Mouse (Mus musculus) skeletal muscle tissue, adult 2 months (tissue): ENCODE measurements around the gene Il33.
"Not testable (repeated sequence)": the region's sequence is repeated elsewhere in the genome, so short reads cannot be mapped to it uniquely, and the experiment has no call there.

Experiments
- DNase-seq: peaks from one replicate; pipeline ENCODE4 v3.0.0-alpha.2; 2012; ENCODE audit warnings: low read depth, low spot score

Il33 gene

DNA sequence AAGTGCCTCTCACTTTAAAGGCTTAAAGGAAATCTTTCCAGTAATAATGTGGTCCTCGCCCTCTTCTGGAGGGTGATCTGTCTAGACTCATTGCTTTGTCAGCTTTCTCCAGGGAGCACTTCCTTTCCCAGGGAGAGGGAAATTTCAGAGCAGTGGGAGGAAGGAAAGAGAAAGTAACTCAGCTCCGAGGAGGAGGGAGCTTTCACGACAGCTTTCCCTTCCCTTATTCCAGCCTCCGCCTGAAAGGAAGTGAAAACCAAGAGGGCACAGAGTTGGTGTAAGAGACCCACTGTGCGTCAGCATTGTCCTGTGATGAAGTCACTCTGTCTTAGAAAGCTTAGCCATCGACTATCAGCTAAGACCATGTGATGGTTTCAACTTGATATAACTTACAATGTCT lies 15.3 kb downstream of the Il33 start:
- no peak for DNase-seq

DNA sequence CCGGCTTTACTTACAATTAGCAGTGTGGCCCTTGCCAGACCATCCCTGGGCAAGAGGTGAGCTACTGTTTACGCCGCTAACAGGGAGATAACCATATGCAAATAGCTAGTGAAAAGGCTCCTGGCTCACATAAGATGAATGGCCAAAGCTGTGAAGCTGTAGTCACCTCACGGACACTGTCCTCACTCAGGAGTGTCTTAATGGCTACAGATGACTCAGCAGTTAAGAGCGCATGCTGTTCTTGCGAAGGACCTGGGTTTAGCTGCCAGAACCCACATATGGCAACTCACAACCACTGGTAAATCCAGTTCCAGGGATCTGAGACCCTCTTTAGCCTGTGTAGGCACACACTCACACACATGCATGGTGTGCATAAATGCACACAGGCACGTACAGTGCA lies 16.3 kb downstream of the Il33 start:
- no peak for DNase-seq

DNA sequence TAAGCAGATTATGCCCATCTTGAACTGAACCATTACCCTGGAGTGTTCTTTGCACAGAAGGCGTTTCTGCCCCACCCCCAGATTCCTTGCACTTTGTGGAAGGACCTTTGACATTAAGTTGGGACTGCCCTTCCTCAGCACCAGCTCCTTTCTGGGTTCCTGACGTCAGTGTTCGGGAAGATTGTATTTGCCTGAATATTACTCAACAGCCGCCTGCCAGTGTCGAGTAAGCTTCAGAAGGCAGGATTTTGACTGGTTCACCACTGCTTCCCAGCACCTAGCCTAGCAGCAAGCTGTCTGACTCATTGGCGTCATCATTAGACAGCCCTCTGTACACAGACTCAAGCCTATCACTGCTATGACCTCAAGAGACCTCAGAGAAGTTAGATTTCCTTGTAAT lies 17.4 kb downstream of the Il33 start:
- no peak for DNase-seq

DNA sequence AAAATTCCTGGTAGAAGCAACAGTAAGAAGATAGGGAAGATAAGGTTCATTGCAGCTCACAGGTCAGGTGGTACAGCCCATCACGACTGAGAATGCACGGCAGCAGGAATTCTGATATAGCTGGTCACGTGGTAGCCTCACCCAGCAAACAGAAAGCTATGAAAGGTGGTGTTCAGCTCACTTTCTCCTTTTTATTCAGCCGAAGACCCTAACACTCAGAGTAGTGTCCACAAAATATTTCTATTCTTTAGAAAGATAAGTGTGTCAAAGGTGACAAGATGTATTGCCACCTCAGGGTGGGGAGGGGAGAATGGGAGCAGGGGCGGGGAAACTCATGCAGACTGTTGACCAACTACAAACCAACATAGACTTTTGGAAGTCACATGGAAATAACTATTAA lies 19.5 kb downstream of the Il33 start:
- DNase-seq = no peak

DNA sequence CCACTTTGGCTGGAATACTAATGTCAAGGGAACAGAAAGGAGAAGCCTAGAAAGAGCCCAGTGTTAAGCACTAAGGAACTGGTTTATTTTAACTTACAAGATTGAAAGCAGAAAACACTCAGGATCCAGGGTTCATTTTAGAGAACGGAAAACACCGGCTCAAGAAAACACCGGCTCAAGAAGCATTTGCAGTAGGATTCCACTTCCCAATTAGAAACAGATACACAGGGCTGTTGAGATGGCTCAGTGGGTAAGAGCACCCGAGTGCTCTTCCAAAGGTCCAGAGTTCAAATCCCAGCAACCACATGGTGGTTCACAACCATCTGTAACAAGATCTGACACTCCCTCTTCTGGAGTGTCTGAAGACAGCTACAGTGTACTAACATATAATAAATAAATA lies 20.0 kb downstream of the Il33 start:
- not testable (repeated sequence) for DNase-seq

DNA sequence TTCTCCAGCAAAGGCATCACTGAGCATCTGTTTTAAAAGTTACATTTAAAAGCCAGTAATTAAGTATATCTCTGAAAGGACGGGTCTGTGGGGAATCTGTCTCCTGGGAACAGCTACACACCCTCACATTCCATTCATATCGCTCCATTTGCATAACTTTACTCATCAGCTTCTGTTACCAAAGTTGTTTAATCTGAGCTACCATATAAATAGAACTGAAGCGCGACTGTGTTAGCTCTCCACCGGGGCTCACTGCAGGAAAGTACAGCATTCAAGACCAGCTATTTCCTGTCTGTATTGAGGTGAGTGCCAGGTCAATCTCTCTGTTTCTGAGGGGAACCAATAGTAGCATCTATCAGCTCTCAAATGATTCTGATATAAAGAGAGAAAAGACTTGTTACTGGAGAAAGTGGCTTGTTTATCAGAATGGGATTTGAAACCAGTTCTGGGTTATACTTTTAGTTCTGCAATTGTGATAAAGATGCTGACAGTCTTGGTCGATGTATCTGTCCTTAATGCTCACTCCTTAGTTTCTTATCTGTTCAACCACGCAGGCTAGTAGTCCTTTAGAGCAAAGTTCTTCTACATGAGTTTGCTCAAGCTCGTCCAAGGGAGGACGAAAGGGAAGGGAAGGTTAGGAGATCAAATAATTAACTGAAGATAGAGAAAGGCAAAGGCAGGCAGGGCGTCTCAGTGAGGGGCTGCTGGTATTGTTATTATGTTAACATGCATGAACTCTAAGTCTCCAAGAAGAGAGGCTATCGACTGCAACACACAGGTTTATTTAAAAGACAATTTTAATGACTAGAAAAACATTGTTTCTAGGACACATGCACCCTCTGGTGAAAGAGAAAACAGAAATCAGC lies 20.9 kb downstream of the Il33 start:
- DNase-seq = no peak

DNA sequence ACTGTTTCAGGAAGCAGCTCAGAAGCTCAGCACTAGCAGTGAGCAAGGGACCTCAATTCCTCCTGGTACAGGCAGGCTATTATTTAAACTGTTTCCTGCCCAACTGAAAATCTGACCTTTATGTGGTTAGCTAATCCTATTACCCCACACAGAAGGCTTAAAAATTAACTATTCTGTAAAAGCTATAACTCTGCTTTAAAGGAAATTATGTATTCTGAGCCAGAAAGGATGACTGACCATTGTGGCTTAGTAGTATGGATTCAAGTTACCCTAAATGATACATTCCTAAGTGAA lies 21.5 kb downstream of the Il33 start:
- DNase-seq = no peak

DNA sequence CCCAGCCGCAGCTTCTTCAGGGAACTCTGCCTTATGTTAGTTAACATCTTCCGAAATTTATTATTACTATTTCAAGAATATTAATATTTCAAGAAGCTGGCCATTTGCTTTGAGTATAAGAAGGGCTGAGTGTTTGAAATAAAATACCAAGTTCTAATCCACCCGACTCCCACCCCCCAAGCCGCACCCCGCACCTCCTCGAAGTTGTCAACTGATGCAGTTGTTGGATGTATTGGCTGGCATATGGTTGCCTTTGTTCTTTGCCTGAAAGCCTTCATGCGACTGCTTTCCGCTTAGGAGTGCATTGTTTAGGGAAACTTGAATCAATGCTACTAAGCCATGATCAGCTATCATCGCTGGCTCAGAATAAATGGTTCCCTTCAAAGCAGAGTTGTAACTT lies 22.1 kb downstream of the Il33 start:
- no peak for DNase-seq

DNA sequence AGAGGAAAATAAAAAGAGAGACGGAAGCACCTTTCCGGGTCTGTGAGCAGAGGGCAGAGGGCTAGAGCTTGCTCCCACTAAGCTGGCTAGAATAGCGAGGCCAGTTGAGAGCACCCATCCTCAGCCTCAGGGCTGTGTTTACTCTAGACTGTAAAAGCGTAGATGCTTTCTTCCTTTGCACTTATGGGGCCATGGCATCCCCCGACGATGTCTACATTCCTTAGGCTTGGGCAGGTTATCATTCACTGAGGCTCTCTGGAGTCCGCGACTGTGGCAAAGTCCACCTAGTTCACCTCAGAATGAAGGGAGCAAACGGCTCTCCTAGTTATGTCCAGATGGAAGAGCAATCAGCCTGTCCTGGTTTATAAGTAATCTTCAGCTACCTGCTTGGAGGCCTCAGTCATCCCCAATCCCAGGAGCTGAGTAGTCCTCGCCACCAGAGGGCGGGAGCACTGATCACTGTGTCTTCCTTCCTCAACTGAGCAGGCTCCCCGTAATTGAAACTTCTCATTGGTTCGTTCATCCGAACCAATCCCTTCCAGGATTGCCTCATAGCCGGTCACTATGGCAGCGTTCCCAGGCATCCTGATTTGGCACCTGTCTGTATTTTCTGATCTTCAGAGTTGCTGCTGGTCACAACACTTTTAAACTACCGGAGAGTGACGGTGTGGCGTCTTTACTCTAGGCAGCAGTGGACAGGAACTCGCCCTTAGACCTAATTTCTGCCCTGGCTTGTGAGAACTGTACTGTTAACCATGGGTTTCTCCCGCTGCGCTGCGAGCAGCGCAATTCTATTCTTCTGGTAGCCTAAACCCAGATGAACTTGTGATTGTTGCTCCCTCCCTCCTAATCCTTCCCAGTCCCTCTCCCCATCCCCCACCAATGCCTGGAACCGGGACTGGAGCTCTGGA lies 23.2 kb downstream of the Il33 start:
- peak; percentile 86 for DNase-seq

DNA sequence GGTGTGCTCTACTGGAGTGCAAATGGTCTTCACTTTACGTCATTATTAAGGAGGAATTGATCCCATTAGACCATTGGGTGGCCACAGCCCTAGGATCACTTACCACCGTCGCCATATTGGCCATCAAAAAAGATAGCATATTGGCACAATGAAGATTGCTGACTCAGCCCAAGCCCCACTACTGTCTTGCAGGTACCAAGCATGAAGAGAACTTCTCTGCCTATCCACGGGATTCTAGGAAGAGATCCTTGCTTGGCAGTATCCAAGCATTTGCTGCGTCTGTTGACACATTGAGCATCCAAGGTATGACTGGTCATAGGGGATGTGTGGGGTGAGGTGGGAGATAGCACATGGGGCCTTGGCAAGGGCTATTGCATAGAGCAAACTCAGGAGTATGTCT lies 27.6 kb downstream of the Il33 start:
- no peak for DNase-seq

DNA sequence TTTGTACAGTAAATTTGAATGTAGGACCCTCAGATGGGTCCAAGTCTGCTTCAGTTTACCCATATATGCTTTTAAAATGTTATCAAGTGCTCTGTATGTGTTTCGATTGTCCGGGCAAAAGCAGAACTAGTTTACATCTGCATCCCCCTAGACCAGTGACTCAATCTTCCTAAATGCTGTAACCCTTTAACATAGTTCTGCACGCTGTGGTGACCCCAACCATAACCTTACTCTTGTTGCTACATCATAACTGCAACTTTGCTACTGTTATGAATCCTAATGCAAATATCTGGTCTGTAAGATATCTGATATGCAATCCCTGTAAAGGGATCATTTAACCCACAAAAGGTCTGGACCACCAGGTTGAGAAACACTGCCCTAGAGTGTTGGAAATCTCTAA lies 28.9 kb downstream of the Il33 start:
- DNase-seq = no peak

DNA sequence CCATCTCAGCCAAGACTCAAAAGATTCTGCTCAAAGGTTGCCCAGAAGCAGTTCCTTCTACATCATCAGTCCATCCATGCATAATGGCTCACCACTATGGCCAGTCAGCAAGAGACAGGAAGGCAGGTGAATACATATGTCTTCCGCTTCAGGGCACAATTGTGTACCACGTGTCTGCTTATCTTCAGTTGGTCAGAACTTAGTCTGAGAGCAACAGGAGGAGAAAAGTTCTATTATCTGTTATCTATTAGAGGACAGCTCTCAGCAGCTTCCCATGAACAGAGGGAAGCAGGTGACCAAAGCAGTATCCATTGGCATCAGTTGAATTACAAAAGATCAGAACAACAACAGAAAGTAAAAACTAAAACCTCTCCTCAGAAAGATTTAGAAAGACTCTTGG lies 30.5 kb downstream of the Il33 start:
- no peak for DNase-seq

DNA sequence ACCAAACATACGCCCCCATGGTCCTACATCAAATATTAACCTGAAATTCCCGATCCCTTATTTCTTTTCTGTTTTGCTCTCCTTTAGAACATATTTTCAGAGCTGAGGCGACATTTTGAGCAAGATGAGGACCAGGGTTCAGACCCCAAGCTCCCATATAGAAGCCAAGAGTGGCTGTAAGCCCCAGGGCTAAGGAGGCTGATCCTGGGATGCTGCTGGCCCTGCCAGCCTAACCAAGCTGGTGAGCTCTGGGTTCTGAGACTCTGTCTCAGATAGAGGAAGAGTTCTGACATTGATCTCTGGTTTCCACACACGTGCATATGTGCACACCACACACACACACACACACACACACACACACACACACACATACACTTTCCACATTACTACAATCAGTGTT lies 36.0 kb downstream of the Il33 start:
- DNase-seq = no peak

DNA sequence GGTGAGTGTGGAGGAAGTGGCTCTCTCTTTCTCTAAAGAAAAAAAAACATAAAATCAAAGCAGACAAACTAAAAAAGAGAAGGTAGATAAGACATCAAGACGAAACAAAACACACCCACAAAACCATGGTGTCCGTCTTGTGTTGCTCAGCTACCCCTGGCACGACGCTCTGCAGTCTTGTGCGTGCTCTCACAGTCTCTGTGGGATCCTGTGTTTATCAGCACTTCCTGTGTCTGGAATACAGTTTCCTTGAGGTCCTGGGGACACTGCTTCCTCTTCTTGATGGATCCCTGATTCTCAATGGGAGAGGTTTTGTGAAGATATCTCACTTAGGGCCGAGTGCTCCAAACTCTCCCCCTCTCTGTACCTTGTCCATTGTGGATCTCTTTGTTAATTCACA lies 36.9 kb downstream of the Il33 start:
- DNase-seq = no peak

DNA sequence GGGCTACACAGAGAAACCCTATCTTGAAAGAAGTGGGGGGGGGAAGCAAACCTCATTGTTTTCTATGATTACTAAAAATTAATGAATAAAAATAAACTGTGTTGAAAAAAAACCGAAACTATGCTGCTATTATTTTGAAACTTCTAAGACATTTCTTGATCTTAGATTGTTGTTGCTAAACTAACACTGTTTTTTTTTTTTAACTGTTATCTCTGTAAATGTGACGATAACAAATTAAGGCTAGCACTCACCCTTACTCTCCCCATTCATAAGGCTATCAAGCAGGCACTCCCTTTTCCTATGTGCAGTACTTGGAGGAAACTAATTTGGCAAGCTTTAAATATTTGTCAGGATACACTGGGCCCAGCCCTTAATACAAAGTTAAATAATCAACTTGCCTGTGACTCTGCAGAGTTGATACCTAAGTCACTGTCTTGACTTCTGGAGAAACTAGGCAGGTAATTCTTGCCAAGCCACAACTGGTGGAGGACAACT lies 38.7 kb downstream of the Il33 start:
- DNase-seq = no peak

DNA sequence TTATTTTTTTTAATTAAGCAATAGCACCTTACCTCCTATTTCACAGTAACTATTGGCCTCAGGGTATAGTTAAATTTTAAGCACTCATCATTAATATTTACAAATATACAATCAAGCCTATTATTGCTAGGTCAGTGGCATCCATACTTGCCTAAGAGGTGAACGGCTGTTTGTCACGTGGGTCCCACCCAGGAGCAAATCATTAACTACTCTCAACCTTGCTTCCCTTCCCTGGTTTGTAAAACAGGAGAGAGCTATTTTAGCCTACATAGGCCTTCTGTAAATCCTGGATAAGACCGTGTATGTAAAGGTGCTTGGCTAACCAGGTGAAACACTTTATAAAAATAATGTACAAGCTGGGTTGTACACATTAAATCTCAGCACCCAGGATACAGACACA lies 43.0 kb downstream of the Il33 start:
- no peak for DNase-seq

DNA sequence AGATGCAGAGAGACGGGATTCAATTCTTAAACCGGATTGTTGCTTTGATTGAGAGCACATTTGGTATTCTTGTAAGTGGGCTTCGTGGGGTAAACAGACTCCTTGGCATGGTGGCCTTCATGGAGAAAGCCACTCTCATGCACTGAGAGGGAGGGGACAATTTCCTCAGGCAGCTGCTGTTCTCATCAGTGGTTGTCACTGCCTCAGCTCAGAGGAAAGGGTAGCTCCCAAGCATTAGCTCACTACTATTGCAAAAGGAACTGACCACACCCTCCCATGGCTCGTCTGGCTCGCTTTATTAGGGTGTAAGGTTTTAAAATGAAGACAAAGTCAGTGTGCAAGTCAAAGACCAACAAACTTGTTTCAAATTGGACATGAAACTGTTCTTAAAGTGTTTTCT lies 48.5 kb downstream of the Il33 start:
- peak; percentile 56 for DNase-seq

DNA sequence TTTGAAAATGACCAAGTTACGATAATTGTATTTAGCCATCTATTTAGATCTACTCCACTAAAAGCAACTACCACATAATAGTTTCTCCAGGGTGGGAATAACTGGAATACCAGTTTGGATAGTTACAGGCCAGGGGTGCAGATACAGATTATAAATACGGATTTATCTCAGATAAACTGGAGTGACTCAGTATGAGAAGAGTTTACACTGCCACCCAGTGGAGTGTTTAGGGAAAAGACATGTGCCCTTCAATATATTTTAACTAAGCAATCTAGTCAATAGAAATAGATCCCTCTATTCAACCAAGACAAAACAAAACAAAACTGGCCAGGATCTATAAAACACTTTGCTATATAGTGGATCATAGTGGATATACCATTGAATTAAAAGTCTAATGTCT lies 53.9 kb downstream of the Il33 start:
- peak; percentile 19 for DNase-seq

DNA sequence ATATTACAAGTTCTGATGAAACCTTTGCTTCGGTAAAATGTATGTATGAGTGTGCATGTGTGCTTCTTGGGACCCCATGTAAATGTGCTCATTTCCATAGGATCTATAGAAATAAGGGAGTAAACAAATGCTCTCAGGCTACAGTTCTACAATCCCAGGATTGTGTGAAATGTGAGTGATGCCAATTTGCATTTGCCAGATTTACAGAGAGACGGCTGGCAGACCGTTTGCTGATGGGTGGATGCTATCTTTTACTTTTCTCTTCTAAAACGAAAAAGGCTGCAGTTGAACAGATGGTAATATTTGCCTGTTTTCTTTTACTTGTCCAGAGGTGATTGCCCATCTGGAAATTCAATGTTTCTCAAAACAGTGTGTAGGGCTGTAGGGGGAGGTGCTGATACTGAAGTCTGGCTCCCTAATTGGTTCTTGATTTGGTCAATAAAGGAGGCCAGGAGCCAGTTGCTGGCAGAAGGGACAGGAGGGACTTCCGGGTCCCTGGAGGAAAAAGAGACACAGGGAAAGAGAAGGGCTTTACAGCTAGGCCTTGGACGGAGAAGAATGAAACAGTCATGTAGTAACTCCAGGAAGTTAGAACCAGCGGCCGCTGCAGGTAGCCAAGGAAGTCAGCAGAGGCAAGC lies 54.7 kb downstream of the Il33 start:
- no peak for DNase-seq

DNA sequence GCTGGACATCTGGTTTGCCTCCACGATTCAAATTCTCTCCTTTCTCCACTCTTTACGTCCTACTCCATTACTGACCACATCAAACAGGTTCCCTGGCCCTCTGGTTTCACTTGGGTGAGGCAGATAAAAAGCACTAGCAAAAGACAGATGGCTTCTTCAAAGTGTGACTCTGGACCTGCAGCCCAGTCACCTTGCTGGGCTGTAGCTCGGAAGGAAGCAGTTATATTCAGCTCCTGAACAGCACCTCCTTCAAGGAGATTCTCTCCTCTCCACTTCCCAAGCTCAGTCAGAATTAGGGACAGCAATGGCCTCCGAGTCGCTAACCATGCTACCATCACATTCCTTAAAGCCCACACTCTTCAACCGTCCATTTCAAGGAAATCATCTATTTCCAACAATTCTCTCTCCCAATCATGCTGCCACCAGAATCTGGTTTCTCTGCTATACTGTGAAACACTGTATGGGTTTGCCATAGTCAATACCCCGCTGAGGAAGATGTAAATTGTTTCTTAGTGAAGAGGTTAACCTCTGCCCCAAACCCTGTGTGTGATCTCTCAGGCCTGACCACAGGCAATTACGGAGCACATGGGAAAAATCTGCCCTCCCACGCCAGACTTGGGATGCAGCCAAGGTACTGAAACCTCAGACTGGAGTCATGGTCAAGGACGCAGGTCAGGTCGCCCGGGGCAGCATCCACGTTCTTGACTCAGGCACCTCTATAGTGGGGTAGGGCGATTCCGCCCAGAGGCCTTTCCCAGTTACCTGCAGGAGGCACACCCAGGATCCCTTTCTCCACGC lies 59.5 kb downstream of the Il33 start:
- DNase-seq = no peak

DNA sequence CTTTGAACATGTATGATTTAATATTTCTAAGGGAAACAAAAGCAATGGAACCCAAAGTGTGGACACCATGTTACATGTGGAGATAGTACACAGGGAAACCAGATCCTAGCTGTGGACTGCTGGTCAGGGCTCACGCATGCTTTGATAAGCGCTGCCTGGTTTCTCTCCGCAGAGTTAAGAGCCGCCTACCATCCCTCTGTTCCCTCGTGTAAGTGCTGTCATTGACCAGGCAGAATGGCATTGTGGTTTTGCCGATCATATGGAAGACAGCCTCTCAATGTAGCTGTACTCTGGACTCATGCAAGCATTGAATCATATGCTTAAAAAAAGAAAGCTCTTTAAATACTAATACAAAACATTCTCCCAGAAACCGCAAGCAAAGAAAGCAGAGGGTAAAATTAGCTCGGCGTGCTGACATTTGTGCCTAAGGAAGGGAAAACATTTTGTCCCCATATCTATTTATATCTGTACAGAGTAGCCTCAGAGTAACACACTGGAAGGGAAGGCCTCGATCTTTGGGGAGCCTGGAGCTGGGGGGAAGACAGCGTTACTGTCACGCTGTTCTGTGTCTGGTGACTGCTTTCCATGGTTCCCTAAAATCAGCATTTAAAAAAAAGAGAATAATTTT lies 61.7 kb downstream of the Il33 start:
- DNase-seq = no peak
